Mouse (Mus musculus) gastrocnemius, postnatal 25 days (tissue): Measurements from ENCODE around the gene Tigd2. TPM values are rescaled to one million over a fixed set of nuclear protein-coding genes. Genes with fewer than 3 reads are reported as not detected.
"Not testable (repeated sequence)": the region's sequence is repeated elsewhere in the genome, so short reads cannot be mapped to it uniquely, and the experiment has no call there.

Experiments
- DNase-seq: peaks from one replicate; pipeline ENCODE4 v3.0.0; 2022
- long read RNA-seq, 2 experiments: library from polyadenylated mRNA; stranded (forward); transcript quantifications; one replicate each; pipeline ENCODE4 v2.0.0; 2021
- total RNA-seq, 2 experiments: library from RNA; stranded (reverse); gene quantifications; 1 replicate in 1 of 2; 2 replicates in 1 of 2; pipeline ENCODE4 v1.2.3; 2021

Tigd2 gene
- total RNA-seq: 1 to 10 TPM; 8.5 to 9.1 TPM
- long read RNA-seq, experiment 1, transcript Tigd2-201 (2 exons, 3,007 nt): major isoform, 7 of 9 reads
- long read RNA-seq, experiment 1, partial matches to known transcripts: 0 of 9 reads
- long read RNA-seq, experiment 1, other reads (novel, unspliced or antisense): 2 of 9 reads
- long read RNA-seq, experiment 2, transcript Tigd2-201 (2 exons, 3,007 nt): major isoform, 14 of 19 reads
- long read RNA-seq, experiment 2, partial matches to known transcripts: 0 of 19 reads
- long read RNA-seq, experiment 2, other reads (novel, unspliced or antisense): 5 of 19 reads

- peak; percentile 90 for DNase-seq
These were observed at the start of gene Tigd2 for GRCm38 (mm10) chr6:59208685-59209298. Tigd2 (plus strand) TSS chr6:59208870.

GRCm38 (mm10) chr6:59161801-59162478 lies 46.7 kb upstream of the Tigd2 start:
- no peak for DNase-seq

GRCm38 (mm10) chr6:59162887-59163286 lies 45.8 kb upstream of the Tigd2 start:
- DNase-seq: no peak

GRCm38 (mm10) chr6:59163407-59163806 lies 45.3 kb upstream of the Tigd2 start:
- no peak for DNase-seq

GRCm38 (mm10) chr6:59168939-59169338 lies 39.7 kb upstream of the Tigd2 start:
- DNase-seq: no peak

GRCm38 (mm10) chr6:59171230-59171629 lies 37.4 kb upstream of the Tigd2 start:
- no peak for DNase-seq

GRCm38 (mm10) chr6:59173940-59174339 lies 34.7 kb upstream of the Tigd2 start:
- DNase-seq: no peak

- no peak for DNase-seq
These were observed 30.6 kb upstream of the Tigd2 start for GRCm38 (mm10) chr6:59178051-59178450.

GRCm38 (mm10) chr6:59180376-59180996 lies 28.2 kb upstream of the Tigd2 start:
- no peak for DNase-seq

GRCm38 (mm10) chr6:59185010-59185699 lies 23.5 kb upstream of the Tigd2 start:
- DNase-seq: peak; percentile 55

- DNase-seq: no peak
These were observed 18.7 kb upstream of the Tigd2 start for GRCm38 (mm10) chr6:59190006-59190405.

GRCm38 (mm10) chr6:59194518-59194917 lies 14.2 kb upstream of the Tigd2 start:
- not testable (repeated sequence) for DNase-seq

- DNase-seq: no peak
These were observed 12.6 kb upstream of the Tigd2 start for GRCm38 (mm10) chr6:59195849-59196635.

- no peak for DNase-seq
These were observed 11.9 kb upstream of the Tigd2 start for GRCm38 (mm10) chr6:59196746-59197145.

GRCm38 (mm10) chr6:59198356-59198755 lies 10.3 kb upstream of the Tigd2 start:
- DNase-seq: no peak

GRCm38 (mm10) chr6:59199021-59199420 lies 9.6 kb upstream of the Tigd2 start:
- no peak for DNase-seq

GRCm38 (mm10) chr6:59207561-59207960 lies 1.1 kb upstream of the Tigd2 start:
- no peak for DNase-seq

- DNase-seq: no peak
These were observed 633 bp downstream of the Tigd2 start for GRCm38 (mm10) chr6:59209299-59209707.

- DNase-seq: no peak
These were observed 24.5 kb downstream of the Tigd2 start for GRCm38 (mm10) chr6:59233191-59233590.

- no peak for DNase-seq
These were observed 25.0 kb downstream of the Tigd2 start for GRCm38 (mm10) chr6:59233651-59234050.

- DNase-seq: no peak
These were observed 41.0 kb downstream of the Tigd2 start for GRCm38 (mm10) chr6:59249675-59250074.
